Mouse (Mus musculus): ENCODE measurements around the gene Mafb. TPM values are rescaled to one million over a fixed set of nuclear protein-coding genes. Genes with fewer than 3 reads are reported as not detected.

Gene Mafb
- polyA plus RNA-seq, 1 experiment from 2014 or later: 3.3 TPM

GRCm38 (mm10) chr2:160376236-160376635, 9.4 kb upstream of the Mafb start:
- Histone ChIP-seq H3K4me1 (no peaks in the 10 kb centered on the region), H3K27ac (no peak overlapping the region), H3K36me3 (no peaks in the 10 kb centered on the region), H3K9ac (no peak overlapping the region), H3K9me3 (no peaks in the 10 kb centered on the region), H3K4me3 (no peak overlapping the region), H3K27me3 (peaks cover 25% of the 10 kb centered on the region), H3K4me2 (no peak overlapping the region)
- ATAC-seq (ENCODE audit: borderline replicate concordance, extremely low read depth, low FRiP score, low TSS enrichment): no peak
- WGBS: 47% methylated on average over 5 of the region's 5 CpGs

GRCm38 (mm10) chr2:160369653-160370420, 3.0 kb upstream of the Mafb start:
- 6% methylated on average over 25 of the region's 25 CpGs for WGBS

GRCm38 (mm10) chr2:160368422-160369357, 1.8 kb upstream of the Mafb start:
- no peak overlapping the region for H3K27ac ChIP-seq
- peak overlapping the region; percentile 97 for H3K4me2 ChIP-seq
- peaks cover 78% of the 10 kb centered on the region for H3K27me3 ChIP-seq
- H3K4me1 ChIP-seq: peaks cover 30% of the 10 kb centered on the region
- peak overlapping the region; percentile 52 for H3K4me3 ChIP-seq
- ATAC-seq (ENCODE audit: borderline replicate concordance, extremely low read depth, low FRiP score, low TSS enrichment): no peak
- H3K9me3 ChIP-seq: no peaks in the 10 kb centered on the region
- WGBS: under 1% methylated on average over 52 of the region's 52 CpGs
- H3K36me3 ChIP-seq: no peaks in the 10 kb centered on the region
- H3K9ac ChIP-seq: no peak overlapping the region

More at GRCm38 (mm10) chr2:160369653-160370420, 3.0 kb upstream of the Mafb start:
- no peak for ATAC-seq (ENCODE audit: borderline replicate concordance, extremely low read depth, low FRiP score, low TSS enrichment)
- peak overlapping the region; percentile 49 for H3K4me2 ChIP-seq
- H3K36me3 ChIP-seq: no peaks in the 10 kb centered on the region
- no peak overlapping the region for H3K4me3 ChIP-seq
- H3K9me3 ChIP-seq: no peaks in the 10 kb centered on the region
- peaks cover 75% of the 10 kb centered on the region for H3K27me3 ChIP-seq
- peaks cover 24% of the 10 kb centered on the region for H3K4me1 ChIP-seq
- no peak overlapping the region for H3K27ac ChIP-seq
- no peak overlapping the region for H3K9ac ChIP-seq

DNA sequence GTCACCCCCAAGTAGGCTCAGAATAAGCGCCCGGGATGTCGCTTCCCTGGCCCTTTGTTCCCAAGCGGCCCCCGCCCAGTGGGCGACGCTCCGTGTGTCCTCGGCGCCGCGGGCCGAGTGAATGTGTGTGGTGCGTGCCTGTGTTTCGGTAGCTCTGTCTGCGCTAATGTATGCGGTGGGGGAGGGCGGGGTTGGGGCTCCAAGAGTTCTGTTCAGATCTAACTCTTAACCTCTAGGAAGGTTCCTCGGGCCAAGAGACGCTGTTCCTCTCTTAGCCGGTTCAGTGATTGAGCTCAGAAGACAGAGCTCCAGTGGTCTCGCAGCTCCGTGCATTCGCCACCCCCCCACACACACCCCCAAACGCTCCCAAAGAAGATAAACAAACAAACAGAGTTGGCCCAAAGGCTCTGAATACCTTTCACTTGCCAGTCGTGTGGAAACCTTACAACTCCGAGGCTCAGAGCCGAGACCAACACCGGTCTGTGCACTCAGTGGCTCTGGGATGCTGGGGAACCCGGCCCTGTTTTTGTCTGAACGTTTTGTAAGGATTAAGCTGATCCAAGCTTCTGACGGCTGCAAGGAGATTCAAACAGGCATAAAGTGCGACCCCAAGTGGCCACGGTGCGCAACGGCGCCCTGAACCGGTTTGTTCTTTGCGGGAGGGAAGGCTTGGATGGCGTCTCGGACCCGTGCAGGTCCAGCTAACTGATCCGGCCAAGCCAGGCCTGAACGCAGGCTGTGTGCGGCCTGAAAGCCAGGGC, 763 bp upstream of the Mafb start:
- WGBS: under 1% methylated on average over 45 of the region's 45 CpGs
- H3K27ac ChIP-seq: peak overlapping the region; percentile 74
- peaks cover 79% of the 10 kb centered on the region for H3K27me3 ChIP-seq
- peaks cover 30% of the 10 kb centered on the region for H3K4me1 ChIP-seq
- peak; percentile 40 for ATAC-seq (ENCODE audit: borderline replicate concordance, extremely low read depth, low FRiP score, low TSS enrichment)
- H3K4me3 ChIP-seq: peak overlapping the region; percentile 52
- peak overlapping the region; percentile 35 for H3K9ac ChIP-seq
- no peaks in the 10 kb centered on the region for H3K9me3 ChIP-seq
- H3K36me3 ChIP-seq: no peaks in the 10 kb centered on the region
- peak overlapping the region; percentile 97 for H3K4me2 ChIP-seq

- no peaks in the 10 kb centered on the region for H3K36me3 ChIP-seq
- H3K27ac ChIP-seq: peak overlapping the region; percentile 78
- H3K9me3 ChIP-seq: no peaks in the 10 kb centered on the region
- H3K9ac ChIP-seq: peak overlapping the region; percentile 54
- peaks cover 30% of the 10 kb centered on the region for H3K4me1 ChIP-seq
- 1% methylated on average over 94 of the region's 95 CpGs for WGBS
- peaks cover 79% of the 10 kb centered on the region for H3K27me3 ChIP-seq
- H3K4me2 ChIP-seq: peak overlapping the region; percentile 97
- peak overlapping the region; percentile 52 for H3K4me3 ChIP-seq
- peak; percentile 55; the same call in 1 of the 2 replicates for ATAC-seq (ENCODE audit: borderline replicate concordance, extremely low read depth, low FRiP score, low TSS enrichment)
Measured at GRCm38 (mm10) chr2:160366111-160366979, 520 bp downstream of the Mafb start.

DNA sequence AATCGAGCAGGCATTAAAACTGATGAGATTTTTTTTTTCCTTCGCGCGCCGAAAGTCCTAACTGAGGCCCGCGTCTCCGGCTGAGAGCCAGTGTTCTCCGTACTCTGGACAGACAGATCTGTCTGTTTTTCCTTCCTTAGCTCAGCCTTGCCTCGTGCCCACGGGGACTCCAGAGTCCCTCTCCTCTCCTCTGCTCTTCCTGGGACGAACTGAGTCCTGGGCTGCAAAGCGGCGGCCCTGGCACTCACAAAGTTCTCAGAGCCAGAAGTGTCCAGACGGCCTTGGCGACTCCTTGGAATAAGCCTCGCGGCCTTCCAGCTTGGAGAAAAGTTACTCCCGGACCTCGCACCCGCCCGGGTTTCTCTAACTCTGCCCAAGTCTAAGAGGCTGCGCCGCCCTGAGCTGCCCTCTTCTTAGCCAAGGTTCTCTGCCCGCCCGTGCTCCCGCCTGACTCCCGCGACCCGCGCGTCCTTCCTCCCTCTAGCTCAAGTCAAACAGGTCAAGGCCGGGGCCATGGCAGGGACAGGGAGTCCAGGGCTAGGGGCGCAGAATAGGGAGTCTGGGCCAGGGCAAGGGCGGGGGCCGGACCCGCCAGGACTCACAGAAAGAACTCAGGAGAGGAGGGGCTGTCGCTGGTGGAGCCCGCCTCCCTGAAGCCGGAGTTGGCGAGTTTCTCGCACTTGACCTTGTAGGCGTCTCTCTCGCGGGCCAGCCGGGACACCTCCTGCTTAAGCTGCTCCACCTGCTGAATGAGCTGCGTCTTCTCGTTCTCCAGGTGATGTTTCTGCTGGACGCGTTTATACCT, 1.6 kb downstream of the Mafb start:
- Histone ChIP-seq H3K4me1 (peaks cover 30% of the 10 kb centered on the region), H3K27ac (no peak overlapping the region), H3K9ac (peak overlapping the region; percentile 54), H3K27me3 (peaks cover 79% of the 10 kb centered on the region), H3K4me2 (peak overlapping the region; percentile 97), H3K4me3 (peak overlapping the region; percentile 52), H3K9me3 (no peaks in the 10 kb centered on the region), H3K36me3 (no peaks in the 10 kb centered on the region)
- WGBS: under 1% methylated on average over 50 of the region's 50 CpGs
- ATAC-seq (ENCODE audit: borderline replicate concordance, extremely low read depth, low FRiP score, low TSS enrichment): no peak

DNA sequence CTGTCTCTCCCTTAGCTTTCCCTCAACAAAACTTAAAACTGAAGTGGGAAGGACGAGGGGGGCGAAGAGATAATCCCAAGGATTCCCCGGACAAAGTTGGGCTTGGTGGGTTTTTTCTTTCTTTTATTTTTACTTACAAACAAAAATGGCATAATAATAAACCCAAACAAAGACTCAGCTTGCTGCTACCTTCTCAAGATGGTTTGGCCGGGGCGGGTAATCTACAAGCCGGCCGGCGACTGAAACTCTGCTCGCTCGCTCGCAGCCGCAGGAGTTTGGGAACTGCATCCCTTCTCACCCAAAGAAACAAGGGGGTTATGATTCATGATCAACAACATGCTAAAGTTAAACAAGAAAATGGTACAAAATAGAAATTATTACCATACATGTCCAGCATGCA, 2.2 kb downstream of the Mafb start:
- Histone ChIP-seq H3K27me3 (peaks cover 79% of the 10 kb centered on the region), H3K27ac (no peak overlapping the region), H3K36me3 (no peaks in the 10 kb centered on the region), H3K9me3 (no peaks in the 10 kb centered on the region), H3K4me3 (peak overlapping the region; percentile 52), H3K4me1 (peaks cover 30% of the 10 kb centered on the region), H3K9ac (no peak overlapping the region), H3K4me2 (peak overlapping the region; percentile 97)
- WGBS: 3% methylated on average over 12 of the region's 12 CpGs
- ATAC-seq (ENCODE audit: borderline replicate concordance, extremely low read depth, low FRiP score, low TSS enrichment): no peak

GRCm38 (mm10) chr2:160364128-160364650, 2.7 kb downstream of the Mafb start:
- Histone ChIP-seq H3K27ac (no peak overlapping the region), H3K4me3 (peak overlapping the region; percentile 52), H3K27me3 (peaks cover 79% of the 10 kb centered on the region), H3K9me3 (no peaks in the 10 kb centered on the region), H3K4me2 (peak overlapping the region; percentile 97), H3K36me3 (no peaks in the 10 kb centered on the region), H3K4me1 (peaks cover 30% of the 10 kb centered on the region), H3K9ac (no peak overlapping the region)
- ATAC-seq (ENCODE audit: borderline replicate concordance, extremely low read depth, low FRiP score, low TSS enrichment): no peak
- whole genome bisulfite sequencing: 4% methylated on average over 9 of the region's 9 CpGs

- no peak overlapping the region for H3K4me3 ChIP-seq
Measured at GRCm38 (mm10) chr2:160363201-160363600, 3.7 kb downstream of the Mafb start.

More at GRCm38 (mm10) chr2:160363201-160363600, 3.7 kb downstream of the Mafb start:
- ATAC-seq (ENCODE audit: borderline replicate concordance, extremely low read depth, low FRiP score, low TSS enrichment): no peak
- no peaks in the 10 kb centered on the region for H3K36me3 ChIP-seq
- peaks cover 25% of the 10 kb centered on the region for H3K4me1 ChIP-seq
- H3K9ac ChIP-seq: no peak overlapping the region
- H3K9me3 ChIP-seq: no peaks in the 10 kb centered on the region
- 29% methylated on average over 4 of the region's 4 CpGs for WGBS
- H3K4me2 ChIP-seq: no peak overlapping the region
- no peak overlapping the region for H3K27ac ChIP-seq
- peaks cover 79% of the 10 kb centered on the region for H3K27me3 ChIP-seq
